Mouse (Mus musculus) activated CD4-positive, CD25-positive, alpha-beta regulatory T cell, adult 4 months (primary cell): Measurements from ENCODE around the gene Tmem62. TPM values are rescaled to one million over a fixed set of nuclear protein-coding genes. Genes with fewer than 3 reads are reported as not detected.

Experiments
- polyA plus RNA-seq, 2 experiments: library from polyadenylated mRNA; unstranded; fragments of 100-300 nt; shearing (Covaris generic); gene quantifications; one replicate each; pipeline ENCODE4 v1.2.1; 2017

Tmem62 gene
- polyA plus RNA-seq, 2 experiments from 2014 or later = 10.6 to 13.4 TPM

Other genes starting within 250 kb of the Tmem62 start
- gene Cdan1, start 126.9 kb upstream of the Tmem62 start, polyA plus RNA-seq = 1 to 10 TPM; 6.1 to 6.5 TPM
- gene Ttbk2, start 126.4 kb upstream of the Tmem62 start, polyA plus RNA-seq = under 1 TPM; 0.67 to 0.85 TPM
- 10 to 100 TPM; 32.0 to 46.4 TPM for gene Ubr1, start 6.3 kb upstream of the Tmem62 start, polyA plus RNA-seq
- 100 to 1,000 TPM; 141 to 151 TPM for gene Ccndbp1, start 31.4 kb downstream of the Tmem62 start, polyA plus RNA-seq
- under 1 TPM; 0.61 to 0.78 TPM for gene Epb42, start 60.1 kb downstream of the Tmem62 start, polyA plus RNA-seq
- gene Tgm5, start 108.8 kb downstream of the Tmem62 start, polyA plus RNA-seq = not detected
- under 1 TPM in 1 of 2 experiments, not detected in 1; 0.41 TPM for gene Tgm7, start 132.8 kb downstream of the Tmem62 start, polyA plus RNA-seq
- gene Adal, start 163.4 kb downstream of the Tmem62 start, polyA plus RNA-seq = 10 to 100 TPM; 20.4 to 22.6 TPM
- 1 to 10 TPM; 4.1 to 6.3 TPM for gene Lcmt2, start 163.6 kb downstream of the Tmem62 start, polyA plus RNA-seq
- gene Tubgcp4, start 193.6 kb downstream of the Tmem62 start, polyA plus RNA-seq = 10 to 100 TPM; 67.7 to 89.4 TPM
- 10 to 100 TPM; 26.5 to 33.9 TPM for gene Zscan29, start 194.1 kb downstream of the Tmem62 start, polyA plus RNA-seq